Mouse (Mus musculus) midbrain, embryonic 14.5 days (tissue): ENCODE results near the gene Ramp1. TPM values are rescaled to one million over a fixed set of nuclear protein-coding genes. Genes with fewer than 3 reads are reported as not detected.

Source experiments
- ATAC-seq: fragments of 200-750 bp; cut with Nextera tagmentation; 2 replicates; pipeline ENCODE4 v1.8.0; 2017; ENCODE audit warnings: moderate number of reproducible peaks, moderate library complexity; ENCODE audit not compliant: low FRiP score, low TSS enrichment
- DNase-seq: peaks from one replicate; pipeline ENCODE4 v3.0.0-alpha.2; 2015
- H3K27ac ChIP-seq: fragments of 300-500 bp; sonication (generic); replicated peaks from 2 replicates; pipeline ENCODE4 v1.5.1; 2014; ENCODE audit warnings: mild to moderate bottlenecking, low read depth, low read length, moderate library complexity
- H3K27me3 ChIP-seq: fragments of 300-500 bp; sonication (generic); 2 replicates; pipeline ENCODE4 v1.6.1; 2014; ENCODE audit warnings: low read length, control low read depth, mixed read lengths; ENCODE audit not compliant: control insufficient read depth, insufficient read depth
- H3K36me3 ChIP-seq: fragments of 300-500 bp; sonication (generic); 2 replicates; pipeline ENCODE4 v1.6.1; 2014; ENCODE audit warnings: low read length, control low read depth; ENCODE audit not compliant: control insufficient read depth, insufficient read depth
- H3K4me1 ChIP-seq: fragments of 300-500 bp; sonication (generic); 2 replicates; pipeline ENCODE4 v1.6.1; 2014; ENCODE audit warnings: mild to moderate bottlenecking, antibody characterized with exemption, low read length, control low read depth; ENCODE audit not compliant: control insufficient read depth, insufficient read depth
- H3K4me2 ChIP-seq: fragments of 300-500 bp; sonication (generic); 2 replicates; pipeline ENCODE4 v1.6.1; 2014; ENCODE audit warnings: mild to moderate bottlenecking, low read length, moderate library complexity
- H3K4me3 ChIP-seq: fragments of 300-500 bp; sonication (generic); replicated peaks from 2 replicates; pipeline ENCODE4 v1.5.1; 2014; ENCODE audit warnings: low read depth, low read length
- H3K9ac ChIP-seq: fragments of 300-500 bp; sonication (generic); replicated peaks from 2 replicates; pipeline ENCODE4 v1.6.1; 2014; ENCODE audit warnings: mild to moderate bottlenecking, low read length, moderate library complexity
- H3K9me3 ChIP-seq: fragments of 300-500 bp; sonication (generic); 2 replicates; pipeline ENCODE4 v1.6.1; 2016; ENCODE audit warnings: low read length, control low read depth, mixed read lengths; ENCODE audit not compliant: control insufficient read depth
- WGBS: fragments of 180-500 bp; shearing (Covaris S2); extraction: QIAGEN DNeasy Blood & Tissue Kit; methylation state at CpG from one replicate; pipeline ENCODE4 v1.1.7; 2014; 5-methylcytosine and 5-hydroxymethylcytosine counted together
- polyA plus RNA-seq: library from polyadenylated mRNA; unstranded; fragments of >200 nt; fragmentation: Nextera tagmentation; extraction: Ambion mirVana; gene quantifications from 2 replicates; pipeline ENCODE4 v1.2.1, GENCODE M21; 2014

The Ramp1 gene
- polyA plus RNA-seq, 1 experiment from 2014 or later: 2.6 TPM

GRCm38 (mm10) chr1:91179086-91179485 is 536 bp upstream of the Ramp1 start:
- no peak overlapping the region for H3K4me2 ChIP-seq
- peaks cover 3% of the 10 kb centered on the region; the same call in 1 of the 2 replicates for H3K27me3 ChIP-seq
- ATAC-seq (no peak; the same call in 1 of the 2 replicates), DNase-seq (peak; percentile 80)
- H3K4me1 ChIP-seq: 0 out of 2 replicates have a peak, but pooled peaks cover 8% of the 10 kb centered on the region
- 34% methylated on average over 5 of the region's 5 CpGs for WGBS
- H3K9ac ChIP-seq: no peak overlapping the region
- no peaks in the 10 kb centered on the region for H3K9me3 ChIP-seq
- no peak overlapping the region for H3K27ac ChIP-seq
- no peaks in the 10 kb centered on the region for H3K36me3 ChIP-seq
- H3K4me3 ChIP-seq: no peak overlapping the region

DNA sequence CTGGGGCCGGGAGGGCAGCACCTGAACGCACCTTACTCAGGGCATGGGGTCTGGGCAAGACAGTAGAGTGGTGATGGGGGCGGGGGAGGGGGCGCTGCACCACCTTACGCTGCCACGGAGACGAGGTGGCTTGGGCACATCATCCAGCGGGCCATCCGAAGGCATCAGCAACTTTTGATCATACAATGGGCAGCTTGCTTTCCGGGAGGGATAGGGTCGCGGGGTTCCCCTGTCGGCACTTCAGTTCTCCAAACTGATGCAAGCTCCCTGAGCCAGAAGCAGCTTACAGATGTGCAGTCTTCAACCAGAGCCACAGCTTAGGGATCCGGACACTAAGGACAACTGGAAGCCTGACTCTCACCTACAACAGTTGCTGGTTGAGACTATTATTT is 548 bp downstream of the Ramp1 start:
- H3K36me3 ChIP-seq: no peaks in the 10 kb centered on the region
- no peak for ATAC-seq

DNA sequence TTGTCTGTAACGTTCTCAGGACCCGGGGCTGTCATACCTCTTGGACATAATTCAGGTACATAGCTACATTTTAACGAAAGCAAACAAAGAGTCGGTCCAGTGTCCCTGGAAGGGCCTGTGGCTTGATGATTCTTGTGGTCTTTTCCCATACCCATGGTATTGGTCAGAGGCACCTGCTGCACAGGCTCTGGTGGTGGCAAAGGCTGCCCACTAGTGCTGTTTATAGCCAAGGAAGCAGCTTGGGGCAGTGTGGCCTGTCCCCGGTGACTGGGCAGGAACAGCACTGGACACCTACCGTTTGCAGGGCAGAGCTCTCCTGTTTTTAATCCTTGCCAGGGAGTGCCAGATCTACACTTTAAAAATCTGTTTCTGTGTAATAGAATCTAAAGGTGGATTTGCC is 1.1 kb downstream of the Ramp1 start:
- Histone ChIP-seq H3K4me2 (no peak overlapping the region), H3K9ac (no peak overlapping the region)

More for the DNA sequence above, 548 bp downstream of the Ramp1 start:
- Histone ChIP-seq H3K4me3 (peak overlapping the region; percentile 32), H3K4me2 (peak overlapping the region; percentile 65), H3K9ac (peak overlapping the region; percentile 54), H3K4me1 (0 out of 2 replicates have a peak, but pooled peaks cover 8% of the 10 kb centered on the region), H3K27ac (no peak overlapping the region), H3K27me3 (peaks cover 3% of the 10 kb centered on the region; the same call in 1 of the 2 replicates), H3K9me3 (no peaks in the 10 kb centered on the region)
- peak; percentile 13 for DNase-seq
- 7% methylated on average over 14 of the region's 14 CpGs for WGBS

GRCm38 (mm10) chr1:91181261-91181660 is 1.6 kb downstream of the Ramp1 start:
- 0 out of 2 replicates have a peak, but pooled peaks cover 8% of the 10 kb centered on the region for H3K4me1 ChIP-seq
- H3K27me3 ChIP-seq: peaks cover 3% of the 10 kb centered on the region; the same call in 1 of the 2 replicates
- no peak overlapping the region for H3K4me3 ChIP-seq
- 59% methylated on average over 5 of the region's 5 CpGs for WGBS
- H3K27ac ChIP-seq: no peak overlapping the region
- ATAC-seq: no peak
- peak; percentile 6 for DNase-seq
- no peak overlapping the region for H3K4me2 ChIP-seq
- H3K36me3 ChIP-seq: no peaks in the 10 kb centered on the region
- H3K9ac ChIP-seq: no peak overlapping the region
- no peaks in the 10 kb centered on the region for H3K9me3 ChIP-seq

More for the DNA sequence above, 1.1 kb downstream of the Ramp1 start:
- H3K4me3 ChIP-seq: no peak overlapping the region
- WGBS: 75% methylated on average over 6 of the region's 6 CpGs
- H3K9me3 ChIP-seq: no peaks in the 10 kb centered on the region
- no peak overlapping the region for H3K27ac ChIP-seq
- H3K36me3 ChIP-seq: no peaks in the 10 kb centered on the region
- ATAC-seq (no peak), DNase-seq (no peak)
- H3K4me1 ChIP-seq: 0 out of 2 replicates have a peak, but pooled peaks cover 8% of the 10 kb centered on the region
- H3K27me3 ChIP-seq: peaks cover 3% of the 10 kb centered on the region; the same call in 1 of the 2 replicates

- DNase-seq: peak; percentile 34
- H3K4me1 ChIP-seq: 0 out of 2 replicates have a peak, but pooled peaks cover 8% of the 10 kb centered on the region
- ATAC-seq: no peak
- no peak overlapping the region for H3K27ac ChIP-seq
- H3K27me3 ChIP-seq: peaks cover 3% of the 10 kb centered on the region; the same call in 1 of the 2 replicates
- no peaks in the 10 kb centered on the region for H3K9me3 ChIP-seq
- H3K4me2 ChIP-seq: no peak overlapping the region
- H3K4me3 ChIP-seq: no peak overlapping the region
- WGBS: 45% methylated on average over 12 of the region's 12 CpGs
- no peaks in the 10 kb centered on the region for H3K36me3 ChIP-seq
- no peak overlapping the region for H3K9ac ChIP-seq
Observed at GRCm38 (mm10) chr1:91181784-91182450, 2.3 kb downstream of the Ramp1 start.

GRCm38 (mm10) chr1:91183305-91183704 is 3.7 kb downstream of the Ramp1 start:
- H3K9me3 ChIP-seq: no peaks in the 10 kb centered on the region
- WGBS: 85% methylated on average over 10 of the region's 10 CpGs
- H3K4me2 ChIP-seq: no peak overlapping the region
- no peak for ATAC-seq
- peaks cover 3% of the 10 kb centered on the region; the same call in 1 of the 2 replicates for H3K27me3 ChIP-seq
- H3K4me1 ChIP-seq: 0 out of 2 replicates have a peak, but pooled peaks cover 8% of the 10 kb centered on the region
- H3K9ac ChIP-seq: no peak overlapping the region
- H3K4me3 ChIP-seq: no peak overlapping the region
- no peaks in the 10 kb centered on the region for H3K36me3 ChIP-seq
- DNase-seq: no peak
- no peak overlapping the region for H3K27ac ChIP-seq

GRCm38 (mm10) chr1:91186677-91187076 is 7.1 kb downstream of the Ramp1 start:
- 91% methylated on average over 6 of the region's 6 CpGs for WGBS
- no peak overlapping the region for H3K4me2 ChIP-seq
- DNase-seq (no peak), ATAC-seq (no peak)
- H3K9ac ChIP-seq: no peak overlapping the region
- H3K36me3 ChIP-seq: no peaks in the 10 kb centered on the region
- H3K4me1 ChIP-seq: no peaks in the 10 kb centered on the region
- H3K27ac ChIP-seq: no peak overlapping the region
- H3K9me3 ChIP-seq: no peaks in the 10 kb centered on the region
- no peaks in the 10 kb centered on the region for H3K27me3 ChIP-seq
- no peak overlapping the region for H3K4me3 ChIP-seq

DNA sequence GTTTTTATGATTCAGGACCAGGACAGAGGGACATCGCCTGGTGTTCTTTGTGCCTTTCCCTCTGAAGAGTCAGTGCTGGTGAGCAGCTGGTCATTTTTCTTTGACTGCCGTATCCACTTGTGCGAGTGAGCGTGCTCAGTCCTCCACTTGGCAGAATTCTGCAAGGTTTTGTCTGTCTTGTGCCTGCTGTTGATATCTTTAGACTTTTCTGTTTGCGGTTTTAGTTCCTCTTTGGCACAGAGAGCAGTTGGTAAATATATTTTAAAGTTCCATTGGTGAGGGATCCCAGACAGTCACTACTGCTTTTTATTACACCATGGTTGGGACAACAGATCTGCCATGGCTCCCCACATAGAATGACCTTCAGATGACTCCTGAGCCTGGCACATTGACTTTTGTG is 7.7 kb downstream of the Ramp1 start:
- H3K27me3 ChIP-seq: no peaks in the 10 kb centered on the region
- H3K27ac ChIP-seq: no peak overlapping the region
- H3K9me3 ChIP-seq: no peaks in the 10 kb centered on the region
- H3K4me2 ChIP-seq: no peak overlapping the region
- no peaks in the 10 kb centered on the region for H3K4me1 ChIP-seq
- no peak overlapping the region for H3K9ac ChIP-seq
- WGBS: 92% methylated on average over 5 of the region's 5 CpGs
- no peak for DNase-seq
- H3K36me3 ChIP-seq: no peaks in the 10 kb centered on the region
- H3K4me3 ChIP-seq: no peak overlapping the region
- ATAC-seq: no peak
